Mouse (Mus musculus) liver, embryonic 13.5 days (tissue): Measurements from ENCODE around the gene Fbxo41. TPM values are rescaled to one million over a fixed set of nuclear protein-coding genes. Genes with fewer than 3 reads are reported as not detected.

ENCODE experiments used
- polyA plus RNA-seq: library from polyadenylated mRNA; unstranded; fragments of >200 nt; fragmentation: Nextera tagmentation; extraction: Ambion mirVana; gene quantifications from 2 replicates; pipeline ENCODE4 v1.2.1, GENCODE M21; 2015

The Fbxo41 gene
- polyA plus RNA-seq, 1 experiment from 2014 or later = not detected

Other genes with a start within 250 kb of the Fbxo41 start
- gene Sfxn5, start 169.6 kb downstream of the Fbxo41 start, polyA plus RNA-seq = 1.9 and 2.1 TPM in 2 replicates
- gene Rab11fip5, start 128.4 kb downstream of the Fbxo41 start, polyA plus RNA-seq = 0.61 and 0.71 TPM in 2 replicates
- not detected in 2 replicates for gene Noto, start 79.1 kb downstream of the Fbxo41 start, polyA plus RNA-seq
- 31.6 and 33.7 TPM in 2 replicates for gene Smyd5, start 71.0 kb downstream of the Fbxo41 start, polyA plus RNA-seq
- gene Cct7, start 51.5 kb downstream of the Fbxo41 start, polyA plus RNA-seq = 408 and 426 TPM in 2 replicates
- gene Pradc1, start 51.0 kb downstream of the Fbxo41 start, polyA plus RNA-seq = 34.8 and 35.6 TPM in 2 replicates
- gene Egr4, start 10.6 kb upstream of the Fbxo41 start, polyA plus RNA-seq = not detected in 2 replicates
- 1.6 and 2.0 TPM in 2 replicates for gene Alms1, start 84.5 kb upstream of the Fbxo41 start, polyA plus RNA-seq
- gene Nat8f7, start 210.2 kb upstream of the Fbxo41 start, polyA plus RNA-seq = not detected in 2 replicates